Mouse (Mus musculus) thymus, postnatal 4 days (tissue): ENCODE data around the gene Ptpra.
"Not testable (repeated sequence)": the region's sequence is repeated elsewhere in the genome, so short reads cannot be mapped to it uniquely, and the experiment has no call there.

Experiments used
- DNase-seq: peaks from one replicate; pipeline ENCODE4 v3.0.0; 2021

The Ptpra gene

DNA sequence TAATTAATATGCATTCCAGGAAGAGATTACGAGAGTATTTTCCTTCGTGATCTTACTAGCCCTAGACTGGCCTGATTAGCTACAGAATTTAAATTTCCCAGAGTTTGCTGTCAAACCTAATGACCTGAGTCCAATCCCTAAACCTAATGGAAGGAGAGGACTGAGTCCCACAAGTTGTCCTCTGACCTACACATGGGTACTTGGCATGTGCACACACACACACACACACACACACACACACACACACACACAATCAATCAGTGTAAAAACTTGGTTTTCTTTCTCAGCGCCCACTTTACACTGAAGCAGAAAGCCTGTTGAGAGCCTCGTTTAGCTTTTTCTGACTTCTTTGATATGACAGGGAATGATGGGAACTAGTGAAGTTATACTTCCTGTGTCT lies 41.1 kb downstream of the Ptpra start:
- DNase-seq, result no peak

DNA sequence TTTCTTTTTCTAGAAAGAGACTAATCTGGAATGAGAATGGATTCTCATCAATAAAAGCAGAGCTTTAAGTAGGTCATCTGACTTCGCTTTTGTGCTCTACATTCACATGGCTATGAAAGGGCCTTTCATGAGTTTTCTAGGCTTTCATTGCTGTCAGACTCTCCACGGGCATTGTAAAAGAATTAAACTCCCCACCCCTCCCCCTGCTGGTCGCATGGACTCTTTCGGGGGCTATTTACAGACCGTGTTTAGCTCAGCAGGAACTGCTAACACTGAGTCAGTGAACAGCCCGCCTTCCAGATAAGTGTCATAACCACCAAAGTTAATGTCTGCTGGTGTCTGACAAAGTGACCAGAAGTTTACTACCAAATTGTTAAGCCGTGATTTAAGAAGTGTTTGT lies 41.5 kb downstream of the Ptpra start:
- peak; percentile 45 for DNase-seq

DNA sequence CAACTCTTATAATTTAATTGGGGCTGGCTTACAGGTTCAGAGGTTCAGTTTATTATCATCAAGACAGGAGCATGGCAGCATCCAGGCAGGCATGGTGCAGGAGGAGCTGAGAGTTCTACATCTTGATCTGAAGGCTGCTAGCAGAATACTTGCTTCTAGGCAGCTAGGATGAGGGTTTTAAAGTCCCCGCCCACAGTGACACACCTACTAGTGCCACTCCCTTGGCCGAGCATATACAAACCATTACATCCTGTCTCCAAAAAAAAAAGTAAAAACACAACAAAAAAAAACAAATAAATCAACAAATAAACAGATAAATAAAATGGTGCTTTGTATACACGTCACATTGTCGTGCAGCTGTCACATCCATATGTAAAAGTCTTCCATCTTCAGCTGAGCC lies 45.0 kb downstream of the Ptpra start:
- DNase-seq, result not testable (repeated sequence)

- DNase-seq, result no peak
These were observed 46.0 kb downstream of the Ptpra start for GRCm38 (mm10) chr2:130496037-130496436.

- DNase-seq, result no peak
These were observed 46.9 kb downstream of the Ptpra start for GRCm38 (mm10) chr2:130496931-130497330.

DNA sequence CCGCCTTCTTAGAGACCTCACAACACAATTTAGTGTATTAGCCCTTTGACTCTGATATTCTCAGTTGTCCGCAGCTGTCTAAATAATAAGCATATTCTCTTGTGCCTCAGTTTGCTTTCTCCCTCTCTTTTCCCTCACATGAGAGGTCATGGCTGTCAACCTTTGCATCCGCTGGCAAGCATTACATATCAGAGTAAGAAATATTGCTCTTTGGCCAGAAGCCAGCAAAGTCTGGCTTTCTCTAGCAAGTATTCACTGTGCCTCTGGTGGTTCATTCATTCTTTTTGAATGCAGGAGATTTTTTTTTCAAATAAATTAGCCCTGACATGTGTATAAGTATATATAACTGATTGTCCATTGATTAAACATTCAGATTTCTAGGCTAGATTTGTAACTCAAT lies 49.5 kb downstream of the Ptpra start:
- DNase-seq, result no peak

DNA sequence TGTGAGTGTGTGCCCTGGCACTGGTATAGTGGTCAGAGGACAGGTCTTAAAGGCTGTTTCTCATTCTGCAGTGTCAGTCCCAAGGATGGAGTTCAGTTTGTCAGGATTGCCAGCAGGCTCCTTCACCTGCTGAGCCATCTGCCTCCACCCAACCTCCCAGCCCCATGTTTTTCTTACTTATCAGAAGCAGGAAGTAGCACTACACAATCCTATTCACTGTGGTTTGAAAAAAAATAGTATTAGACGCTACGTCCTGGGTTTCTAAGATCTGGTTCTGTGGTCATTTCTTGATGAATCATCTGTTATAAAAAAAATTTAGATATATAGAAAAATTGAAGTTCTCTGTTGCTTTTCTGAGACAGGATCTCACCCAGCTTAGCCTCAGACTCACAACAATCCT lies 51.5 kb downstream of the Ptpra start:
- no peak for DNase-seq

DNA sequence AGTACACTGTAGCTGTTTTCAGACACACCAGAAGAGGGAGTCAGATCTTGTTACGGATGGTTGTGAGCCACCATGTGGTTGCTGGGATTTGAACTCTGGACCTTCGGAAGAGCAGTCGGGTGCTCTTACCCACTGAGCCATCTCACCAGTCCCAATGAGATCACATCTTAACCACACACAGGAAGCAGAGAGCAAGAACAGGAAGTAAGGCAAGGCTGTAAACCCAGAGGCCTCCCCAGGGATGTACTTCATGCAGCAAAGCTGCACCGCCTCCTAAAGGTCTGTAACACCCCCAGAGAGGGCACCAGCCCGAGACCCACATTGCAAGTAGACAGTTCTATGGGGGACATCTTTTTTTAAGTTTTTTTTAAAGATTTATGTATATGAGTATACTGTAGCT lies 61.5 kb downstream of the Ptpra start:
- not testable (repeated sequence) for DNase-seq

DNA sequence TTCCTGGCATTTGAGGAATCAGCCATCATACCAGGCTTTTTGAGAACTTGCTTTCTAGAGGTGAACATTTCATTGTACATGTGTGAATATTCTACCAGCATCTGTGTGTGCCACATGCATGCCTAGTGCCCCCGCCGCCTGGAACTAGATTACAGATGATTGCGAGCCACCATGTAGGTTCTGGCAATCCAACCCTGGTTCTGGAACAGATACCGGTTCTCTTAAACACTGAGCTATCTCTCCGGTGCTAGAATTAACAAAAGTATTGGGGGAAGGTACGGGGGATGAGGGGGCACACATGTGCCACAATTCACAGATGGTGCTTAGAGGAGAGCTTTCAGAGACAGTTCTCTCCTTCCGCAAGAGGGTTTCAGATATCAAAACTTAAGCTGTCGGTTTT lies 63.8 kb downstream of the Ptpra start:
- DNase-seq, result no peak

DNA sequence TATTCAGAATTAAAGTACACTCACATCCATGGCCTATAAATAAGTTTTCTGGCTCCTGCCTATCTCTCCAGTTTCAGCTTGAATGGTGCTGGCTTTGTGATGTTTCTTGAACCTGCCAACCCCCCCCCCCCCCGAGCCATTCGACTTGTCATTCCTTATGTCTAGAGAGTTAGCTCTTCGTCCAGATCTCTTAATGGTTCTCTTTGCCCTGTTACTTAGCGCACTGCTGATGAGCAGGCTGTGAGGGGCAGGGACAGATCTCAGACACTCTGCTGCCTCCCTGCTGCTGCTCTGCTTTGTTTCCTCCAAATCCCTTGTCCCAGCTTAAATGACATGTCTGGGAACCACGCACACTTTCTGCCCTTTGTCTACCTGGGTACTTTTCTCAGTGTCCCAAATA lies 65.7 kb downstream of the Ptpra start:
- DNase-seq, result no peak

GRCm38 (mm10) chr2:130521927-130522326 lies 71.8 kb downstream of the Ptpra start:
- no peak for DNase-seq

DNA sequence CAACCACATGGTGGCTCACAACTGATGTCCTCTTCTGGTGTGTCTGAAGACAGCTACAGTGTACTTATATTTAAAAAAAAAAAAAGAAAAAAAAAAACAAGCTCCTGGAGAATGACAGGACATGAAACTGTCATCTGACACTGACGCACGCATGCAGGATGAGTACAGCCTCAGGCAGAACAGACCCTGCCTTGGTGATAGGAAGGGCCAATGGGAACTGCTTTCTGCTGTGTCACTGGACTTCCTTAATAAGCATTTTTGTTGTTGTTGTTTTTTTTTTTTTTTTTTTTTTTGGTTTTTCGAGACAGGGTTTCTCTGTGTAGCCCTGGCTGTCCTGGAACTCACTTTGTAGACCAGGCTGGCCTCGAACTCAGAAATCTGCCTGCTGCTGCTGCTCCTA lies 75.4 kb downstream of the Ptpra start:
- not testable (repeated sequence) for DNase-seq

DNA sequence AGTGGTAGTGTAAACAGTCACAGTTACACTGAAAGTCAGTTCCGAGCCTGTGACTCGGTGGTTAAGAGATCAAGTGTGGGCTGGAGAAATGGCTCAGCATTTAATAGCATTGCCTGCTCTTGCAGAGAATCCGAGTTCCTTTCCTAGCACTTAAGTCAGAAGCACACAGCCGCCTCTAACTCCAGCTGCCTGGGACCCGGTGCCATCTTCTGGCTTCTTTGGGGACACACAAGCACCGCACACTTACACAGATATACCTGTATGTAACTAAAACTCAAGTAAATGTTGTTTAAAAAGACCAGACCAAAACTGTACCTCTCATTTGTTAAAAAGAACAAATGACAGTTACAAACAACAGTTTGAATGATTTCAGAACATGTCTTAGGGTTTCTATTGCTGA lies 78.4 kb downstream of the Ptpra start:
- no peak for DNase-seq

- DNase-seq, result no peak
These were observed 79.2 kb downstream of the Ptpra start for GRCm38 (mm10) chr2:130529290-130529689.

GRCm38 (mm10) chr2:130529925-130530324 lies 79.8 kb downstream of the Ptpra start:
- DNase-seq, result no peak

DNA sequence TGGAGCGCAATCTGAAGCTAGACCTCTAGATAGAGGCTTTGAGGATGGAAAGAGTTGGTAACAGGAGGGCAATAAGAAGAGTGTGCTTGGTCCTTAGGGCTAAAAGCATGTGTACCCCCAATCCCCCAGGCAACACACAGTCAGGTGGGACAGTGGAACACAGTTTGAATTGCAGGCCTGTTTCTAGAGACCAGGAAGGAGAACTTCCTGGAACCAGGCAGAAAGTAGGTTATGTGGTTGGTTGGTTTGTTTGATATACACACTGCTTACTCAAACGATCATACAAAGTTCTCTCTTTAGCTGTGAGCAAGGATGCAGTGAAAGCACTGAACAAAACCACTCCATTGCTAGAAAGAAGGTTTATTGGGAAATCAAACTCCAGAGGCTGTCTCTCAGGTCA lies 82.1 kb downstream of the Ptpra start:
- peak; percentile 31 for DNase-seq

- DNase-seq, result no peak
These were observed 84.9 kb downstream of the Ptpra start for GRCm38 (mm10) chr2:130535017-130535416.

- DNase-seq, result no peak
These were observed 86.8 kb downstream of the Ptpra start for GRCm38 (mm10) chr2:130536890-130537289.

DNA sequence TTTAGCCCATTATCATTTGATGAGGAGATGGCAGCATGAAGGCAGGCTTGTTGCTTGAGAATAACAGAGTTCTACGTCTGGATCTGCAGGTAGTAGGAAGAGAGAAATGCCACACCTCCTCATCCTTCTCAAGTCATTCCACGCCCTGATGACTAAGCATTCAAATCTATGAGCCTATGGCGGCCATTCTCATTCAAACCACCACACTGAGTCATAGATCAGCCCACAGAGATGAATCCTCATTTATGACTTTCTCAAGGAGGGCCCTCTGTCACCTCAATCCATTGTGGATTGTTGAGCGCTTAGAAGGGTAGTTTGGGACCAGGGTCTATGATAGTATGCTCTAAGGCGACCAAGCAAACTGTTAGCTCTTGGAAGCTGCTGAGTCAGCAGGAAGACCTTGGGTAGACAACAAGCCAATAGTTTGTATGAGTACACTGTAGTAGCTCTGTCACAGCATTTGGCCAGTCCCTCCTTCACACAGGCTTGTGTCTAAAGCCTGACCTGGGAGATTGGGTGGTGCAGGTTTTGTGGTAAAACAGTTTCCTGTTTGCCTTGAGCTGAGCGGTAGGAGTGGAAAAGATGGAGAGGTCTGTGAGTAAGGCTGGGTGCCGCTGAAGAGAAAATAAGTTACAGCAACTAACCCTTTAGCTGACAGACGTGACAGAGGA lies 88.9 kb downstream of the Ptpra start:
- peak; percentile 42 for DNase-seq

- peak; percentile 69 for DNase-seq
These were observed 90.2 kb downstream of the Ptpra start for GRCm38 (mm10) chr2:130540266-130540665.

GRCm38 (mm10) chr2:130546957-130547356 lies 96.9 kb downstream of the Ptpra start:
- DNase-seq, result no peak

DNA sequence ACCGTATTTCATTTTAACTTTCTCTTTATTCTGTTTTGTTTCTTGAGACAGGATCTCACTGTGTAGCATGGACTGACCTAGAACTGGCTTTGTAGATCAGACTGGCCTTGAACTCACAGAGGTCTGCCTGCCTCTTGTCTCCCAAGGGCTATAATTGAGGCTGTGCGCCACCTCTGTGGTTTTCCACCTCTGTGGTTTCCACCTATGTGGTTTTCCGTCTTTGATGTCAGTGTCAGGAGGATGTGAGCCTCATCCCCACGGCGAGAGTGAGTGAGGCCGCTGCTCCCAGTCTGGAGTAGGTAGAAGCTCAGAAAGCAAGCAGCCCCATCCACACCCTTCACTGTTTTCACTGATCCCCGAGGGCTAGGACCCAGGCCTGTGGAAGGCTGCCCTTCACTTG lies 104.8 kb downstream of the Ptpra start:
- no peak for DNase-seq

- no peak for DNase-seq
These were observed 106.2 kb downstream of the Ptpra start for GRCm38 (mm10) chr2:130556292-130556691.

DNA sequence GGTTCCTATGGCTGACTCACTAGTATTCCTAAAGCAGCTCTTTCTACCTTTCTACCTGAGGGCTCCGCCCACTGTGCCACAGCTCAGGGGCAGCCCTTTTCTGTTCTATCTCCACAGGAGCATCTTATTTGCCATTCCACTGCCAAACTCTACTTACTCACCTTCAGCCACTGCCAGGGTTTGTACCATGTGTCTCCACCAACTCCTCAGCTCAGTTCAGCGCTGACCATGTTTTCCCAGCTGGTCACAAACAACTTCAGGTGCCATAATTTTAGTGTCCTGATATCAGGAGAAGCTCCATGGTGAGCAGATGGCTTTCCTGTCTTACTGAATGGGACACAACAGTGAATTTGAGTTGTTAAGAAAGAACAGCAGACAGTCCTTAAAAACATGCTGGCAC lies 107.4 kb downstream of the Ptpra start:
- DNase-seq, result no peak

- DNase-seq, result no peak
These were observed 107.9 kb downstream of the Ptpra start for GRCm38 (mm10) chr2:130558015-130558414.
